Mouse (Mus musculus) adrenal gland, postnatal 25 days (tissue): ENCODE results near the gene Ephb3. TPM values are rescaled to one million over a fixed set of nuclear protein-coding genes. Genes with fewer than 3 reads are reported as not detected.

Experiments used
- DNase-seq: peaks from one replicate; pipeline ENCODE4 v3.0.0; 2021; ENCODE audit warnings: mixed read lengths
- total RNA-seq: library from RNA; stranded (reverse); gene quantifications from 2 replicates; pipeline ENCODE4 v1.2.3, GENCODE M21; 2021

The Ephb3 gene
- total RNA-seq, 1 experiment from 2014 or later: 1.9 TPM

- no peak for DNase-seq
Observed at GRCm38 (mm10) chr16:21205093-21205886, 735 bp downstream of the Ephb3 start.

GRCm38 (mm10) chr16:21208001-21208565 lies 3.5 kb downstream of the Ephb3 start:
- DNase-seq: no peak

GRCm38 (mm10) chr16:21209290-21209689 lies 4.7 kb downstream of the Ephb3 start:
- DNase-seq: no peak

- no peak for DNase-seq
Observed at GRCm38 (mm10) chr16:21210204-21210603, 5.6 kb downstream of the Ephb3 start.

DNA sequence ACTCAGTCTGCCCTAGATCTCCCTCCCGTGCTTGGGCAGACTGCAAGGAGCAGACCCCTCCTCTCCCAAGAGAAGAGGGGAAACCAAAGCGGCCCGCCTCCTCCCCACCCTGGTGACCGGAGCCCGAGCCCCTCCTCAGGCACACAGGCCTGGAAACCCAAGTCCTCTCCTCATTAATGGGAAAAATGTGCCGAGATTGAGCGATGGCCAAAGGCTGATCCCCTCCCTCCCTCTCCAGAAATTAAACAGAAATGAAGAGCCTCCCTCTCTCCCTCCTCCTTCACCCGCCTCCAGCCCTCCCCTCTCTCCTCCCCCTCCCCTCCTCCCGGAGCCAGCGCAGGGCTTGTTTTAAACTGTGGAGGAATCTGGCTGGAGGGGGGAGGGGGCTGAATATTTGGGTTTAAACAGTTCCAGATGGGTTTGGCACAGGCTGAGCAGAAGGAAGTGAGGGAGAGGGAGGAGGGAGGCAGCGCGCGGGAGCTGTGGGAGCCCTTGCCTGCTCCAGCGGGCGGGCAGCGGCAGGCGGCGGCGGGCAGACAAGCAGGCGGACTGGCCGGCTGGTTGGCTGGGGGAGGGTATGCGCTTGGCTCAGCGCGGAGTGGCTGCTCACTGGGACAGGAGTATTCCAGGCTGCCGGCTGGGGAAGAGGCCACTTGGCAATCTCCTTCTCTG lies 6.2 kb downstream of the Ephb3 start:
- DNase-seq: peak; percentile 72

- DNase-seq: no peak
Observed at GRCm38 (mm10) chr16:21211501-21211900, 6.9 kb downstream of the Ephb3 start.

GRCm38 (mm10) chr16:21212369-21212768 lies 7.8 kb downstream of the Ephb3 start:
- DNase-seq: no peak

DNA sequence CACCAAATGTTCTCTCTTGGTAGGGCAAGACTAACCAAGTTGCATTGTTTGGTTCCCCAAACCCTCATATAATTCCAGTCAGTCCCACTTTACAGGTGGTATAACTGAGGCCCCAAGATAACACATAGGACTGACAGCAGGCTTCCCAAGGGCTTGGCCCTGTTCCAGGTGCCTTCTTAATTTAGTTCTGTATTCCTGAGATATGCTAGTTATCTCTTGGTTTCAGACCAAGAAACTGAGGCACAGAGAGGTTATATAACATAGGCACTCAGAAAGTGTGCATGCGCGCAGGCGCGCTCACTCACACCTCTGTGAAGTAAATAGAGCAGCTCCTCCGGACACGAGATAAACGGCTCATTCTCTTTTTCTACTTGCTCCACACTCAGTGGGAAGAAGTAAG lies 9.4 kb downstream of the Ephb3 start:
- no peak for DNase-seq

- no peak for DNase-seq
Observed at GRCm38 (mm10) chr16:21214803-21215202, 10.2 kb downstream of the Ephb3 start.

DNA sequence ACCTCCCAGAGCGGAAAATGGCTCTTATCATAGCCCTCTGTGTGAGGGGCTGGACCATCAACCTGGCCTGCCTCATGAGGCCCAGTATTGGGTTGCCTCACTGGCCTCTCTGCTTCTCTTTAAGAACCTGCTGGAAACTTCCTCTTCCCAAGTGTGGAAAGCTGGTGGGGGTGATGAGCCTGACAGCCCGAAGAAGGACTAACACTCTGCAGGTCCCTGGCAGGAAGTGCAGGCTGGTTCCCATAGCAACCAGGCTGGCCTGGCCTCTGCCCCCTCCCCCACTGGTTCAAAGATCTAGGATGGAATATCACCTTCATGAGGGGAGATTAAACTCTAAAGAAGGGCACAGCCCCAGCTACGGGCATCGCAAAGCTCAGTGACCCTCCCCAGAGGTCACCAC lies 11.5 kb downstream of the Ephb3 start:
- no peak for DNase-seq

GRCm38 (mm10) chr16:21217233-21217632 lies 12.7 kb downstream of the Ephb3 start:
- no peak for DNase-seq

DNA sequence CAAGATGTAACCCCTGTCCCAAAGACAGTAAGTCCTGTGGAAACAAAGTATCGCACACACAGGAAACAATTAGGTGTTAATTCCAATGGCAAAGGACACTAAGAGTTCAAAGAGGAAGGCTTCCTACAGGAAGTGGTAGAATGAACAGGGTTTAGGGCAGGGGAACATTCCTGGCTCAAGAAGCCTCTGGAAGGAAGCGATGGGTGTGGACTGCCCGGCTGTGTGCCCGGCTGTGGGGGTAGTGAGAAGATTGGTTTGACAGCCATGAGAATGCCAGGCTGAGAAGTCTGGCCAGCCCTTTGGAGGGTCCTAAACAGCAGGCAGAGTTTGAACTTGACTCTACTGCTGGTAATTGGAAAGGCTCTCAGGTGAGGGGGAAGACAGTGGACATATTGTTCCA lies 15.1 kb downstream of the Ephb3 start:
- DNase-seq: no peak

DNA sequence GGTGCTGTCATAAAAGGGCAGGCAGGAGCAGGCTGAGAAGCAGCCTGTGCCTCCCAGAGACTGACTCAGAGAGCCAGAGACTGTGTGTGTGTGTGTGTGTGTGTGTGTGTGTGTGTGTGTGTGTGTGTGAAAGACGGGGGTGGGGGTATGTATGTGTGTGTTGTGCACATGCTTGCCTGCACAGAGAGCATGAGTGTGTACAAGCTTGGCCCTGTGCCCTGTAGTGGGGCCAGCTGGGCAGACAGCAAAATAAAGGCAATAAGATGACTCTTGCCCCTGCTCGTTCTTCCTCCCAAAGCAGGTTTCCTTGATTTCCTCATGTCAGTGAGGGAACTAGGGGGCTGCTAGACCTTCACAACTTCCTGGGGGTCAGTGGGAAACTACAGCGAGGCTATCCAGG lies 18.5 kb downstream of the Ephb3 start:
- DNase-seq: no peak

GRCm38 (mm10) chr16:21224648-21225240 lies 20.2 kb downstream of the Ephb3 start:
- no peak for DNase-seq

- no peak for DNase-seq
Observed at GRCm38 (mm10) chr16:21226629-21227028, 22.1 kb downstream of the Ephb3 start.

GRCm38 (mm10) chr16:21235135-21235534 lies 30.6 kb downstream of the Ephb3 start:
- DNase-seq: no peak

- DNase-seq: no peak
Observed at GRCm38 (mm10) chr16:21238722-21239121, 34.2 kb downstream of the Ephb3 start.

GRCm38 (mm10) chr16:21240547-21240946 lies 36.0 kb downstream of the Ephb3 start:
- no peak for DNase-seq

GRCm38 (mm10) chr16:21241030-21241429 lies 36.5 kb downstream of the Ephb3 start:
- no peak for DNase-seq

GRCm38 (mm10) chr16:21242946-21243345 lies 38.4 kb downstream of the Ephb3 start:
- DNase-seq: no peak

GRCm38 (mm10) chr16:21244803-21245202 lies 40.2 kb downstream of the Ephb3 start:
- no peak for DNase-seq

DNA sequence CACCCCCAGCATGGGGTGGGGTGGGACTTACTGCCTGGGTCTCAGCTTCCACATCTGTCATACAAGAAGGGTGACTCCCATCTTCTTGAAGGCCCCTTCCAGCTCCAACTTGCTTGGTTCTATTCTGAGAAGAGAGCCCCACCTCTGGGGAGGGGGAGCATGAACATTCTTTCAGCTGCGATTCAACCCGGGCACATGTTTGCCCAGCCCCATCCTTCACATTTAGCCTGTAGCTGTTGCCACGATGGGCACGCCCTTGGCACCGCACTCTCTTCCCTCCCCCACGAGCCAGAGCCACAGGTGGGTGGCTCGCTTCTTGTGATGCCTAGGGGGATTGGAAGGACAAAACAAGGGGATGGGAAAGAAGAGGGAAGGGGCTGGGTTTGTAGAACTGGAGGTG lies 40.8 kb downstream of the Ephb3 start:
- DNase-seq: no peak

DNA sequence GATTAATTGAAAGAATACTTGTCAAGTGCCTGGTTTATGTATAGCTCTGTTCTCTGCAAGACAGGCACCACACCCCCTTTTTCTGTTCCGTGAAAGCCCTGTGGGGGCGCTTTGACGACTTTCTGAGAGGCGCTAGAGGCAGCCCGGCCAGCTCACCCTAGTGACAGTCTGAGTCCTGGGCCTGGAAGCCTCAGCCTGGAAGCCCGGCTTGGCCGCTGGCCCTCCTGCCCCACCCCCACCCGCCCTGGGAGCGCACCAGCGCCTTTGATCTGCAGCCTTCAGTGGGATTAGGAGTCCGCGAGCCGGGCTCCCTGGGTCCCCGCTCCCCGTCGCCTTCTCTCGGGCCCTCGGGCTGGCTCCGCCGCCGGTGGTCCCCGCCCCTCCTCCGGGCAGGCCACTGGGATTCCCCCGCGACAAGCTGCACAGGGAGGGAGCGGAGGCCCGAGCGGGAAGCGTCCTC lies 41.4 kb downstream of the Ephb3 start:
- DNase-seq: peak; percentile 83
